Mouse (Mus musculus) urinary bladder, postnatal 10 days (tissue): ENCODE data around the gene Zbtb17.

Experiments
- DNase-seq: peaks from one replicate; pipeline ENCODE4 v3.0.0; 2022; ENCODE audit warnings: low spot score

The Zbtb17 gene

DNA sequence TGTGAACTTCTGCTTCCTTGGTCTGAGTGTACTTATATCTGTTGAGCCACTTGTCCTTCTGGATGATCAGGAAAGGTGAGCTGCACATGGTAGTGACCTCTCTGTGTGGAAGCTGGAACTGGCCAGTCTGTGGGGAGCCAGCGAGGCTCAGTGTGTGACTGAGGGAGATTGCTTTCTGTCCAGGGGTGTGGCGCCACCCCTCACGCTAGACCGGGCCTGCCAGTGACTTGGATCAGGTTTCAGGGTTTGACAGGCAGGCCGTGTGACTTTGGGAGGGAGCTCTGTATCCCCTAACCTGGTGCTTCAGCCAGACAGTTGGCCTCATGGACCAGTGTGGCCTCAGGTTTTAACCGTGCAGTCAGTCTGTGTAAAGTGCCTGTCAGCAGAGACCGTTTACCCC, 13.8 kb downstream of the Zbtb17 start:
- DNase-seq, result no peak

DNA sequence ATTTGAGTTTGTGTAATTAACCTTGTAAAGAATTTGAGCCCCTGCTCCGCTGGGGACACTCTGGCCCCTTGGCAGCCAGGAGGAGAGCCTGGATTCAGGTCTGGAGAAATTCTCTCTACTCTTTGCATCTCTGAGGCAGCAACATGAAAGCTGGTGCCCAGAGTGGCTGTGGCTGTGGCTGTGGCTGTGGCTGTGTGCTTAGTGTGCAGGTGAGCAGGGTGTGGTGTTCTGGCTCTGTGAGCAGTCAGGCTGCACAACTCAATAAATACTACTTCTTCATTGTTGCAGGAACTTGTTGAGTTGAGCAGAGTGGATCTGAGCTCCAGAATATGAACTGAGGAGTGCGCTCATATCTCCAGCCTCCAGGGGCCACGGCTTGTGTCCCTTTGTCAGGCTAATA, 14.4 kb downstream of the Zbtb17 start:
- DNase-seq, result no peak

DNA sequence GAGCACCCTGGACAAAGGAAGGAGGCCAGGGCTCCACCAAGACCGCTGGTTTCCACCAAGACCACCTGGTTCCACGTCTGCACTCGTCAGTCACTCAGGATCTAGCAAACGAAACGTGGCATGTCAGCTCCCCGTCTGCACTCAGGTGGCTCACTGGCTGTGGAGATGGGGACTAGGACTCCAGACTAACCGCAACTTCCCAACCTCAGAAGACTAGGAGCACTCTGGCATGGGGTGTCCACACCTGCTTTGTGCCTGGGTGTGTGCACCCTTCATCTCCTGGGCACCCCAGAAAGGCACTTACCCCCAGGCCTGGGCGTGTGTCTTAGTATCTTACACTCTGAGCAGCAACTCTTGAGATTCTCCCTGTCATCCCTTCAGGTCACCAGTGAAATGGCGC, 15.3 kb downstream of the Zbtb17 start:
- DNase-seq, result no peak

DNA sequence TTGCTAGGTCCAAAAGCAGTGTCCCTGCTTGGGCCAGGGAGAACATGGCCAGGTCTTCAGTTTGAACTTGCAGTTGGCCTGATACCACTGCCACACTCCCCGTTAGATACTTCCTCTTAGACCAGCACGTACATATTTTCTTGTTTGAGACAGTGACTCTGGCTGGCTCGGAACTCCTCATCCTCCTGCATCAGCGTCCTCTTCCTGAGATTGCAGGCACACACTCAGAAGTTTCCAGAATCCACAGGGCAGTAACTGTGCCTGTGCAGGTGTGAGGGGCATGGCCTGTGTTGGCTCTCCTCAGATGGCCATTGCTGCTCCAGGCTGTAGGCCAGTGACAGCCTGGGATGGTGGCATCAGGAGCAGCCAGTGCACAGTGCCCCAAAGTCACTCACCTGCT, 16.0 kb downstream of the Zbtb17 start:
- no peak for DNase-seq

DNA sequence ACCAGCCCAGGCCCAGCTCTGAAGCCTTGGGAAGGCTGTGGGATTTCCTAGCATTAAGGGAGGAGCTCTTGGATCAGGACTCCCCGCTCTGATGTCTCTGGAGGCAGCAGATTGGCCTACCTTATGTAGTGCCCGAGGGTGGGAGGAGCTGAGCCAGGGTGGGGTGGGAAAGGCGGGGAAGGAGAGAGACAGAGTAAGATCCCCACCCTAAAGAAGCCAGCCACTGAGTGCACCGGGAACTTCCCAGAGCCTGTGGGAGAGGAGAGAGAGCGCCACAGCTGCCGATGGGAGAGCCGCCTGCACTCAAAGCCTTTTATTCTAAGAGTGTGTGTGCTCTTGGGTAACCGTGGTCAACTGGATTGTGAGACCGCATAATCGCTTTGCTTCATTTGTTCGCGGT, 16.6 kb downstream of the Zbtb17 start:
- DNase-seq, result no peak

DNA sequence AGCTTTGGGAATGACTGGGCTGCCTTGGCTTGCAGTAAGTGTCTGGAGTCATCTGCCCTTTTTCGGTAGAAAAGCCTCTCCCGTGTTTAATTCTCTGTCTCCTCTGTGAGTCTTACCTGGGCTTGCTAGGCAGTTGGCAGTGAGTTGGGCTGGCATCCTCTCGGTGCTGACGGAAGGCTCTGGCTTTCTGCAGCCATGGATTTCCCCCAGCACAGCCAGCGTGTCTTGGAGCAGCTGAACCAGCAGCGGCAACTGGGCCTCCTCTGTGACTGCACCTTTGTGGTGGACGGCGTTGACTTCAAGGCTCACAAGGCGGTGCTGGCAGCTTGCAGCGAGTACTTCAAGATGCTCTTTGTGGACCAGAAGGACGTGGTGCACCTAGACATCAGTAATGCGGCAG, 17.1 kb downstream of the Zbtb17 start:
- DNase-seq, result no peak

DNA sequence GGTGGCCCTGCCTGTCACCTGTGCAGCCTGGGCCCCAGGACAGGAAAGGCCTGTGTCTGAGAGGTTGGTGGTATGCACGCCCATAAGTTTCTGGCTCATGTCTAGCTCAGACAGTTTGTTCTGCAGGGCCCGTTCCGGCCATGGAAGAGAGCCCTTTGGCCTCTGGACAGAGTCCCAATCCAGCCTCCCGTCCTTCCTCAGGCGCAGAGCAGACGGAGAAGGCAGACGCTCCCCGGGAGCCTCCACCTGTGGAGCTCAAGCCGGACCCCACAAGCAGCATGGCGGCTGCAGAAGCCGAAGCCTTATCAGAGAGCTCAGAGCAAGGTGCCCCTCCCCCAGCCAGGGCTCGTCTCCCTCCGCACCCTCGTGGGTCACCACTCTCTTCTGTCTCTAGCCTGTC, 19.0 kb downstream of the Zbtb17 start:
- DNase-seq, result no peak

DNA sequence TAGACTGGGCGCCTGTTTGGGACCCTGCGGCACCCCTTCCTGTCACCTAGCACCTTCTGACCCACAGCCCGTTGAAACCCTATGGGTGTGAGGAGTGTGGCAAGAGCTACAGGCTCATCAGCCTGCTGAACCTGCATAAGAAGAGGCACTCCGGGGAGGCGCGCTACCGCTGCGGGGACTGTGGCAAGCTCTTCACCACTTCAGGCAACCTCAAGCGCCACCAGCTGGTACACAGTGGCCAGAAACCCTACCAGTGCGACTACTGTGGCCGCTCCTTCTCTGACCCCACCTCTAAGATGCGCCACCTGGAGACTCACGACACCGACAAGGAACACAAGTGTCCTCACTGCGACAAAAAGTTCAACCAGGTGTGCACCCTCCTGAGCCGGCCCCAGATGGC, 20.3 kb downstream of the Zbtb17 start:
- no peak for DNase-seq

DNA sequence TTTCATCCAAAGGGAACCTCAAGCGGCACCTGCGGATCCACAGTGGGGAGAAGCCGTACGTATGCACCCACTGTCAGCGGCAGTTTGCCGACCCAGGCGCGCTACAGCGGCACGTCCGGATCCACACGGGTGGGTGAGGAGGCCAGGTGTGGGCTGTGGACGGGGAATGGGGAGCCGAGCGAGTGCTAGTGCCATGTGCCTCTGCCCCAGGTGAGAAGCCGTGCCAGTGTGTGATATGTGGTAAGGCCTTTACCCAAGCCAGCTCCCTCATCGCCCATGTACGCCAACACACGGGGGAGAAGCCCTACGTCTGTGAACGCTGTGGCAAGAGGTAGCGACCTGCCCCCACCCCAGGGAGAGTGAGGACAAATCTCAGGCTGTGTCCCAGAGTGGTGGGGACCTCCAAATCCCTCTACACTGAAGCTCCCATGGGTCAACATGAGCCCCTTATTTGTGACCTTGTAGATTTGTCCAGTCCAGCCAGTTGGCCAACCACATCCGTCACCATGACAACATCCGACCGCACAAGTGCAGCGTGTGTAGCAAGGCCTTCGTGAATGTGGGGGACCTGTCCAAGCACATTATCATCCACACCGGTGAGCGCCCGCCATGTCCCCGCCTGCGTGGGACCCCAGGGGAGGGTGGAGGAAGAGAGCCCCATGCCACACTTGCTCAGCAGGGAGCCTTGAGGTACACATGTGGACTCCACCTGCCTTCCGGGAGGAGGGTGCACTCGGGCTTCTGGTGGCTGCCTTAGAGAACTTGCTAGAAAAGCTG, 21.2 kb downstream of the Zbtb17 start:
- DNase-seq, result no peak

DNA sequence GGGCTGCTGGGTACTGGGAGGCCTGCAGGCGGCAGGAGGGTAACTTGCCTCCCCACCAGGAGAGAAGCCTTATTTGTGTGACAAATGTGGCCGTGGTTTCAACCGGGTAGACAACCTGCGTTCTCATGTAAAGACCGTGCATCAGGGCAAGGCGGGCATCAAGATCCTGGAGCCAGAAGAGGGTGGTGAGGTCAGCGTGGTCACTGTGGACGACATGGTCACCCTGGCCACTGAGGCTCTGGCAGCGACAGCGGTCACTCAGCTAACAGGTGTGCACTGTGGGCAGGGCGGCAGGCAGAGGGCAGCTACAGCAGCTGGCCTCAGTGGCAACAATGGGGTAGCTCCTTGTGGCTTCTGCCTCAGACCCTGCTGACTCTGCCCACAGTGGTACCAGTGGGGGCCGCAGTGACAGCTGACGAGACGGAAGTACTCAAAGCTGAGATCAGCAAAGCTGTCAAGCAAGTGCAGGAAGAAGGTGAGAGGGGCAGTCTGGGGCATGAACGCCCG, 21.9 kb downstream of the Zbtb17 start:
- no peak for DNase-seq

DNA sequence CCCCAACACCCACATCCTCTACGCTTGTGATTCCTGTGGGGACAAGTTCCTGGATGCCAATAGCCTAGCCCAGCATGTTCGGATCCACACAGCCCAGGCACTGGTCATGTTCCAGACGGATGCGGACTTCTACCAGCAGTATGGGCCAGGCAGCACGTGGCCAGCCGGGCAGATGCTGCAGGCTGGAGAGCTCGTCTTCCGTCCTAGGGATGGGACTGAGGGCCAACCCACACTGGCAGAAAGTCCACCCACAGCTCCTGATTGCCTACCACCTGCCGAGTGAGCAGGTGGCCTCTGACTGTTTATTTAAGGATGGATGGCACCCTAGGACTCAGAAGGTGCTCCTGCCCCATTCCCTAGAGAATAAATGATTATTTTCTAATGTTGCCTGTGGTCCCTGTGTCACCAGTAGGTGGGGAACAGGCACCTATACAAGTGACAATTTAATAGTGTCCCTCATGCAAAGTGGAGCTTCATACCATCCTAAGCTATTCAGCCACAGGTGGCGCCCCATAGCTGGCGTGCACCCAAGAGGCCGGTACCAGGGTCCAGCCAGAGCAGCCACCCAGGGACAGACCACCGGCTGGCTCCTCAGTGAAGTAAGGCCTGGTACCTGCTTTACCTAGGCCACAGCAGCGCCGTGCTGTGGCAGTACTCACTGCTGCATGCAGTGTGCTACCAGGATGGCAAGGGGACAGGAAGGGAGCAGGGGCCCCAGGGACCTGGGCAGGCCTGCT, 22.6 kb downstream of the Zbtb17 start:
- DNase-seq, result no peak

DNA sequence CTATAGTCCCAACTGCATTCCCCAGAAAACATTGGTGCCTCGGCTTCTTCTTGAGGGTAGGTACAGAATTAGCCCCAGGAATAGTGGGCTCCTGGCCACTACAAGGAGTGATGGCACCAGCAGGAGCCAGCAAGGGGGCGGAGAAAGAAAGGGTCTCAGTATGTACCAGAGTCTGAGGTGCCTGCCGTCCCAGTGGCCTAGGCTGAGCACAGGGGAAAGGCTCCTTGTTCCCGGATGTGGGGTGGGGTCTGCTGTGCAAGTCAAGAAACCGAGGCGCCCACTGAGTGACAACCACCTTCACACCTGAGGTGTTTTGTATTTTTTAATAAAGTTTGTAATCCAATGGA, 23.1 kb downstream of the Zbtb17 start:
- DNase-seq, result no peak

DNA sequence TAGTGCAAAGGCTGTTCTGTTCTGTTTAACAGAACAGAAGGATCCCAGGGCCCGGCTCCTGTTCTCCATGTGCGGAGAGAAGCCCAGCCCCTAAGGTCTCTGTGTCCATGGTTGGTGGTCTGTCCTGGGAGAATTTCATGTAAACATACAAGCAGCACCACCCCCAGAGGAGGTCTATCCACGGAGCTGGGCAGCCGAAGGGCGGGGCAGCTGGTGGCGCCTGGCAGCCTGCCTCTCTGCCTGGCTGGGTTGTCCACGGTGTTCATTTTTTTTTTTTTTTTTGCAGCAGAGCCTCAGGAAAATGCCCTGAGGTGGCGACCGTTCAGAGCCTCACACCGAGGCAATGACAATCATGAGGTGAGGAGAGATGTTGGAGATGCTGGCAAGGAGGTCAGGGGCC, 24.1 kb downstream of the Zbtb17 start:
- no peak for DNase-seq

DNA sequence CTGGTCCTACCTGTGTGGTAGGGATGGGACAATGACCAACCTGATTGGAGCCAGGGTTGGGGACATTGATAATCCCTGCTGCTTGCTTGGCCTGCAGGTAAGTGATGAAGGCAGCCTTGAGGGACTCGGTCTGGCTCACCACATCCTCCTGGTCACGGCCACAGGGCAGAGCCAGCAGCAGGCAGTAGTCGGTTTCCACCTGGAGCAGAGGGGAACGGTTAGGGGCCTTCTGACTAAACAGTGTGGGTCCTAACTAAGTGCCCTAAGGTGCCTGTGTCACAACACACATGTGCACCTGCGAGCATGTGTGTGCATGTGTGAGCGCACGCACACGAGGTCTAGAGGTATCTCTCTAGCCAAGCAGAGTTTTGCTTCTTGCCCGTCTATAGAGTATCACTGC, 24.9 kb downstream of the Zbtb17 start:
- no peak for DNase-seq

DNA sequence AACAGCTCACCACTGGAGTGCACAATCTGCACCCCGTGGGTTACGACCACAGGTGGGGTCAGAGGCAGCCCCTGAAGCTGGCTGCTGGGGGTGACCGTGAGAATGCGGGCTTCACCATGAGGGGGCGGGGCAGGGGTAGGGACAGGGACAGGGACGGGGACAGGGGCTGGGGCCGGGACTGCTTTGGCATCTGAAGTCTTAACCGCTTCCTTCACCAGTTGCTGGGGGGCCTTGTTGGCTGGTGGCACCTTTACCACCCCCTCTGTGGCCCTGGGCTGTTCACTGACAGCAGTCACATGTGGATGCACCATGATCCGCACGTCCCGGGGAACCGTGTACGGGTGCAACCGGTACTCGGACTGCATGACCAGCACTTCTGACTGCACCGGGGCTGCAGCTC, 27.0 kb downstream of the Zbtb17 start:
- DNase-seq, result no peak

DNA sequence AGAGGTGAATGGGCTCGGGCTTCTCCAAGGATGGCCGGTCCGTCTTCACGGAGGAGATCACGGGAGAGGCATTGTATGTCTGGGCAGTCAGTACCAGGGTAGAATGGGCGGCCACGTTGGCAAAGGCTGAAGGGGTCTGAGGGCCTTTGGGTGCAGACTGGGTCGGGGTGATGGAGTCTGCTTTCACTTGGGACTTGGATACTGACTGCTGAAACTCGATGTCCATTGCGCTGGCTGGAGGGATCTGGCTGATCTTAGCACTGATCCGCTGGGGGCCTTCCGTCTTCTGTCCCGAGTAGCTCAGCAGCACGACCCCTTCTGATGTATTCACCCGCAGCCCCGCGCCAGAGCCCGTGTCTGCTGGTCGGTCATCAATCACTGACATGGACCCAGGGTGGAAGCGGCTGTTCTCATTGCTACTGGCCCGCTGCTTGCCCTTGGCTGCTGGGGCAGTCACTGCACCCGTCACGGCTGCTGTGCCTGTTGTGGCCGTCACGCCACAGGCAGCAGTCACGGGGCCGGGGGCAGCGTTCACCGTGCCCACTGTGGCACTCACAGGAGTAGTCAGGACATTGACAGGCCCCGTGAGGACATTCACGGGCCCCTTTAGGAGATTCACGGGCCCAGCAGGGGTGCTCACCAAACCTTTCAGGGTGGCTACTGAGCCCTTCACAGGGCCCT, 28.3 kb downstream of the Zbtb17 start:
- DNase-seq, result no peak

DNA sequence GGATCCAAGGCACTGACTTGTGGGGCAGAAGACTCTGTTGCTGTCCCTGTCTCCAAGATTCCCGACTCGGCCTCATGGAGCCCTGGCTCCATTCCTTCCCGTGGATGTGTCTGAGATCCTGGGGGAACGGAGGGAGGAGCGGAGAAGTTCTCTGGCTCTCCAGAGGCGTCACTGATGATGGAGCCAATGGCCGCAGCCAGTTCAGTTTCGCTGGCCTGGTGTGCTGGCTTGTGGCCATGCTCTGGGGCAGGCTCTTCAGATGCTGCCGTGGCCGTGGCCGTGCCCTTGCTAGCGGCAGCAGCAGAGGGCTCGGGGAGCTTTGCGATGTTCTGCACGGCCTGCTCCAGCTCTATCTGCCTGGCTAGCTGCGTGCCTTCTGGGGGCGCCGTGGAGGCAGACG, 30.0 kb downstream of the Zbtb17 start:
- no peak for DNase-seq

DNA sequence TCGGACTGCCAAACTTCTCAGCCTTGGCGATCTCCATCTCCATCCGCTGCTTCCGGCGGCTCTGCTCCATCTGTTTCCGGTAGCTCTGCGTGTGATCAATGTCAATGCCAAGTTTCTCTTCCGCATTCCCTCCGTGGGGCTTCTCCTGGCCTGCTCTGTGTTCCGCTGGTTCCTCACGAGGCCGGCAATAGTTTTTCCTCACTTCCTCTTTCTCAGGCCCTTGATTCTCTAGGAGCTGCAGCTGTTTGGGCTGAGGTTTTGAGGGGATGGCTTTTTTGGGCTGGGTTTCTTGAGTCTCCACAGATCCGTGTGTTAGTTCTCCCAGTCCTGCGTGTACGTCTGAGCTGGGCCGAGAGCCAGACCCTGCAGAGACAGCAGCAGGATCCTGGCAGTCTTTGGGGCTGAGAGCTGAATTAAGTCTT, 33.2 kb downstream of the Zbtb17 start:
- DNase-seq, result no peak

DNA sequence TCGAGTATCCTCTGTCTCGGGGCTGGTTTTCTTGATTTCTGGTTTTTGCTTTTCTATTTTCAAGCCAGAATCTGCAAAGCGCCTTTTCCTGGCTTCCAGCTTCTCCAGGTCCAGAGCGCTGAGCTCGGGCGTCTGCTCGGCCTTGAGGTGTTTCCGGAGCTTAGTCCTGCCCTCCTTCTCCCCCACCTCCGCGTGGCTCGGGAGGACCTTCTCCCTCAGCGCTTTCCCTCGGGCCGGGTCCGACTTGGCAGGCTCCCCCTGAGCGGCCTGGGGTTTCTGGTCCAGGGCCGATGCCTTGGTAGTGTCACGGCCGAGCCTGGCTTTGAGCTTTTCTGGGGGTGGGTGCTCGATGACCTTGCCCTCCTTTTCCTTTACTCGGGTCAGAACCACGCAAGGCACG, 33.8 kb downstream of the Zbtb17 start:
- no peak for DNase-seq

DNA sequence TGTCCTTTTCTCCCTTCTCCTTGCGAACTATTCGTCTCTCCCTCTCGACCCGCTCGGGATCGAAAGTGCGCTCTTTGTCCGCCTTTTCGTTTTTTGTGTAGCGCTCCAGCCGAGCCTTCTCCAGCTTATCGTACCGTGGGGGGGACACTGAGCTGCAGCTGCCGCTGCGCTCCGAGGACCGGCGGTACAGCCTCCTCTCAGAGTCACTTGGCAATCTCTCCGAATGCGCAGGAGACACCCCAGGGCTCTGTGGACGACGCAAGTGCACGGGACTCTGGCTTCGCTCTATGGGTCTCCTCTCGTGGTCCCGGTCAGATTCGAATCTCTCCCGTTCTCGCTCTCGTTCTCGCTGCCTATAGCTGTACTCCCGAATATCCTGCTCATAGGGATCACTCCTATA, 34.3 kb downstream of the Zbtb17 start:
- DNase-seq, result no peak

DNA sequence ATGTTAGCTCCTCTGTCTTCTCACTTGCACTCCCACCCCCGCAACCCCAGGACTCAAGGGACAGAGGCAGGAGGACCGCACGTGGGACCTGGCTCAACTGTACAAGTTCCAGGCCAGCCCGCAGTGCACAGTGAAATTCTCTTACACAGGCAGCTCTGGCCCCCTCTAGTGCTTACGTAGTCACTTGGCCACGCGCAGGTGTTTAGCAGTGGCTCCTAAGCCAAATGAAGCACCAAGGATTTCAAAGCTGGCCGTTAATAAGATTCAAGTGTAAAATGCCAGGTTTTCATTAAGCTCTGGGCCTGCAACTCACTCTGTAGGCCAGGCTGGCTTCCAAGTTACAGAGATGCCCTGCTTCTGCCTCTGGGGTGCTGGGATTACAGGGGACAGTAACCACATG, 35.0 kb downstream of the Zbtb17 start:
- DNase-seq, result no peak

DNA sequence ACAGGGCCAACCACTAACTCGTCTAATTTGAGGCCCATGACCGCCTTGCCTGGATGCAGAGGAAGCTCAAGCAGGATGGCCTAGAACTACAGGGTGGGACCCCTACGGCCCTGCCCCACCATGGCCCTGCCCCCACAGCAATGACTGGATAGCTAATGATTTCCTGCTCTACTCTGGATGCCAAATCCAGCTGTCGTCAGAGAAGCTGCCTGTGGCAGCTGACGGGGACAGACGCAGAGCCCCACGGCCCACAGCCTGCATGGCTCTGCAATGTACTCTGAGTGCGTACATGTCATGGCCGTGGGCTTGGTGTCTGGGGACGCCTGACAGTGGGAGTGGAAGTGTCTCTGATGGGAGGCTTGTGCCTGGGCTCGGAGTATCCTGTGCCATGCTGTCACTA, 39.6 kb downstream of the Zbtb17 start:
- DNase-seq, result no peak

DNA sequence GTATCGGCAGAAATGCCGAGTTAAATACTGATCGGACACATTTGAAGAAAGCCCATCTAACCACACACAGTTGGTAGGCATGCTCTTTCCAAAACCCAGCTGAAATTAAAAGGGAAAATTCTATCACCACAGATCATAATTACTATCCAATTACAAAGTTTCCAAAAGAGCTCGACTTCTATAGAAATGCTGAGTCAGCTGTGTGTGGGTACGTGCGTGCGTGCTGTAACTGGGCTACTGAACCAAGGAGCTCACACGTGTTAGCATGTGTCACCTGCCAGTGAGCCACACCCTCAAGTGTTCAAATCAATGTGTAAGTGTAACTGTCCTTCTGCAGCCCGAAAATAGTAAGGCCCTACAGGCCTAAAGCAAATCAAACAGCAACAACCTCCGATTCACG, 43.1 kb downstream of the Zbtb17 start:
- no peak for DNase-seq
